Mouse (Mus musculus) hindbrain, embryonic 13.5 days (tissue): ENCODE measurements at regions not wholly inside any gene's neighbourhood (a gene's known extent, or its start where the extent isn't known, plus 50 kb on each side); places are given as distances from the start of the nearest gene placed in this dataset.
"Not testable (repeated sequence)": the region's sequence is repeated elsewhere in the genome, so short reads cannot be mapped to it uniquely, and the experiment has no call there.

ENCODE experiments used
- ATAC-seq: fragments of 200-750 bp; cut with Nextera tagmentation; 2 replicates; pipeline ENCODE4 v1.8.0; 2017; ENCODE audit warnings: moderate TSS enrichment; ENCODE audit not compliant: low FRiP score
- H3K27ac ChIP-seq: fragments of 300-500 bp; sonication (generic); 2 replicates; pipeline ENCODE4 v1.5.1; 2015; ENCODE audit warnings: inconsistent platforms, mild to moderate bottlenecking, moderate library complexity
- H3K27me3 ChIP-seq: fragments of 300-500 bp; sonication (generic); 2 replicates; pipeline ENCODE4 v1.6.1; 2015; ENCODE audit warnings: mild to moderate bottlenecking, inconsistent platforms
- H3K36me3 ChIP-seq: fragments of 300-500 bp; sonication (generic); 2 replicates; pipeline ENCODE4 v1.6.1; 2015; ENCODE audit warnings: mild to moderate bottlenecking, inconsistent platforms
- H3K4me1 ChIP-seq: fragments of 300-500 bp; sonication (generic); replicated peaks from 2 replicates; pipeline ENCODE4 v1.6.1; 2015; ENCODE audit warnings: inconsistent platforms
- H3K4me2 ChIP-seq: fragments of 300-500 bp; sonication (generic); 2 replicates; pipeline ENCODE4 v1.6.1; 2015; ENCODE audit warnings: inconsistent platforms, mild to moderate bottlenecking, moderate library complexity
- H3K4me3 ChIP-seq: fragments of 300-500 bp; sonication (generic); 2 replicates; pipeline ENCODE4 v1.5.1; 2015; ENCODE audit warnings: mild to moderate bottlenecking, inconsistent platforms
- H3K9ac ChIP-seq: fragments of 300-500 bp; sonication (generic); 2 replicates; pipeline ENCODE4 v1.6.1; 2015; ENCODE audit warnings: mild to moderate bottlenecking, inconsistent platforms
- H3K9me3 ChIP-seq: fragments of 300-500 bp; sonication (generic); 2 replicates; pipeline ENCODE4 v1.6.1; 2016; ENCODE audit warnings: inconsistent platforms
- WGBS: fragments of 180-500 bp; shearing (Covaris S2); methylation state at CpG from one replicate; pipeline ENCODE4 v1.1.7; 2015; 5-methylcytosine and 5-hydroxymethylcytosine counted together

DNA sequence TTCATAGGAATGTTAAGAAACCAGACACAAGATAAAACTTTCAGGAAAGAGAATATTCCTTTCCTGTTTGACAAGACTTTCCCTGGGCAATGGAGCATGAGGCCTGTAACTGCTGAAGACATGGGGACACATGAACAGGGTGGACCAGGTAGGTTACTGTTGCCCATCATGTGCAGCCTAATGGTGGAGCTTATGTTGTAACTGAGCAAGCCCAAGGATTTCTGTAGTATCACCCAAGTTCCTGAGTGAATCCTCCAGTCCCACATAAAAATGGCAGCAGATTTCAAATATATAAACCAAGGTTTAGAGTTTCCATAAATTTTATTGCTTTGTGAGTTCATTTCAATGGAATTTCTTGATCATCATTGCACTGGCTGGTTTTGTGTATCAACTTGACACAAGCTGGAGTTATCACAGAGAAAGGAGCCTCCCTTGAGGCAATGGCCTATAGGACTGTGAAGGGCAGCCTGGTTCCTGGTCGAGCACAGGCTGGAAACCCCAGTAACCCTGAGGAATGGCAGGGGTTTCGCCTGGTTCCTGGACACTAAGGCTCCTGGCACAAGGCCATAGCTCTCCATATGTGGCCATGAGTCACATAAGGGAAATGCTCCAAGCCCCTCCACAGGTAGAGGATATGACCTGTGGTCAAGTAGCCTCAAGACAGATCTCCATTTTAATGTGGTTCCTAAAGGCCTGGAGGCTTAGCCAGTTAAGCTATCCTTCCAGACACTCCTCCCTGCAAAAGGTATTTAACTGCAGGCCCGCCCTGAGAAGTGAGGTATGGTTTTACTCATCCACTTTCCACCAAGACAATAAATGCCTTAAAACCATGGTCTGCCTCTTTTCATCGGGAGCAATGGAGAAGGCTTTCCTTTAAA, 92.9 kb upstream of the Pfn2 start:
- H3K4me3 ChIP-seq, result no peak overlapping the region
- 90% methylated on average over 4 of the region's 4 CpGs for WGBS
- no peaks in the 10 kb centered on the region for H3K4me1 ChIP-seq
- no peaks in the 10 kb centered on the region for H3K27me3 ChIP-seq
- no peaks in the 10 kb centered on the region for H3K9me3 ChIP-seq
- ATAC-seq, result no peak
- no peak overlapping the region for H3K9ac ChIP-seq
- no peaks in the 10 kb centered on the region for H3K36me3 ChIP-seq
- no peak overlapping the region for H3K4me2 ChIP-seq
- no peak overlapping the region for H3K27ac ChIP-seq

- 75% methylated on average over 2 of the region's 2 CpGs for WGBS
- no peak overlapping the region for H3K4me3 ChIP-seq
Observed at GRCm38 (mm10) chr3:57944698-57945097, 96.8 kb upstream of the Pfn2 start.

DNA sequence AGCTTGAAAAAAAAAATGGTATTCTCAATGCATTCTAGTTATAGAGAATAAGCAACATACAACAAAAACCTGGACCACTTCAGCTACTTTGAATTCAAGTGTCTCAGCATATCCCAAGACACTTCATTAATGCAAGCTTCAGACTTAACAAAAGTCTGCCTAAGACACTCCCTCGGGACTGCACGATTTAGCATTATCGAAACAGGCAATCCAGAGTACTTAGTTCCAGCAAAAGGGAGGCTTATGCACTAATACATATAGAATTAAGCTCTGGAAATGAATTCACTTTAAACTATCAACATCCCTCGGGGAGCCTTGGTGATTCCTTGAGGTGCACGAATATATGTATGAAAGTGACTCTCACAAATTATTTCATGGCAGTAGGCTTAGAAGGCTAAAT, 97.9 kb upstream of the Pfn2 start:
- H3K4me3 ChIP-seq, result no peak overlapping the region
- no peak for ATAC-seq
- no peaks in the 10 kb centered on the region for H3K36me3 ChIP-seq
- WGBS, result 83% methylated on average over 5 of the region's 5 CpGs
- no peaks in the 10 kb centered on the region for H3K27me3 ChIP-seq
- 0 out of 2 replicates have a peak, but pooled peaks cover under 1% of the 10 kb centered on the region for H3K4me1 ChIP-seq
- no peak overlapping the region for H3K4me2 ChIP-seq
- no peaks in the 10 kb centered on the region for H3K9me3 ChIP-seq
- H3K9ac ChIP-seq, result no peak overlapping the region
- no peak overlapping the region for H3K27ac ChIP-seq

More at GRCm38 (mm10) chr3:57944698-57945097, 96.8 kb upstream of the Pfn2 start:
- Histone ChIP-seq H3K27ac (no peak overlapping the region), H3K9ac (no peak overlapping the region), H3K4me2 (no peak overlapping the region), H3K36me3 (no peaks in the 10 kb centered on the region), H3K27me3 (no peaks in the 10 kb centered on the region), H3K9me3 (no peaks in the 10 kb centered on the region), H3K4me1 (no peaks in the 10 kb centered on the region)
- ATAC-seq, result no peak

DNA sequence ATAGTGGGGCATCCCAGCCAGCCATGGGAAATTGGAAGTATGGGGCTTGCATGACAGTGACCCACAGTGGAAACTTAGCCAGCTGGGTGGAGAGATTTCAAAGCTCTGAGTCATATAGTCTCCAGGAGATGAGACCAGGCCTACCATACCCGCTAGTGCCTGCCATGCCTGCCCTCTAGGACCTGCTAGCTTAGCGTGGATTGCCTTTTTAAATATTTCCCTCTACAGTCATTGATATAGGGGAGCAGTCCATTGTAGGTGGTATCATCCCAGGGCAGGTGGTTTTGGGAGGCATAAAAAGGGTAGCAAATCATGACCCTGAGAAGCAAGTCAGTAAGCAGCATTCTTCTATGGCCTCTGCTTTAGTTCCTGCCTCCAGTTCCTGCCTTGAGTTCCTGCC, 99.5 kb upstream of the Pfn2 start:
- Histone ChIP-seq H3K27ac (no peak overlapping the region), H3K4me2 (no peak overlapping the region), H3K9ac (no peak overlapping the region), H3K27me3 (no peaks in the 10 kb centered on the region), H3K9me3 (no peaks in the 10 kb centered on the region), H3K4me3 (no peak overlapping the region), H3K4me1 (0 out of 2 replicates have a peak, but pooled peaks cover 4% of the 10 kb centered on the region), H3K36me3 (no peaks in the 10 kb centered on the region)
- no peak for ATAC-seq
- 96% methylated on average over 2 of the region's 2 CpGs for WGBS

- 0 out of 2 replicates have a peak, but pooled peaks cover 4% of the 10 kb centered on the region for H3K4me1 ChIP-seq
- H3K36me3 ChIP-seq, result no peaks in the 10 kb centered on the region
- no peak overlapping the region for H3K9ac ChIP-seq
- H3K4me3 ChIP-seq, result no peak overlapping the region
- no peaks in the 10 kb centered on the region for H3K9me3 ChIP-seq
- 96% methylated on average over 1 of the region's 1 CpGs for WGBS
- H3K27ac ChIP-seq, result no peak overlapping the region
- no peak for ATAC-seq
- H3K27me3 ChIP-seq, result no peaks in the 10 kb centered on the region
- no peak overlapping the region for H3K4me2 ChIP-seq
Observed at GRCm38 (mm10) chr3:57948720-57949119, 100.8 kb upstream of the Pfn2 start.

GRCm38 (mm10) chr3:57950431-57951331, 102.8 kb upstream of the Pfn2 start:
- Histone ChIP-seq H3K27ac (no peak overlapping the region), H3K4me3 (no peak overlapping the region), H3K27me3 (no peaks in the 10 kb centered on the region), H3K4me1 (0 out of 2 replicates have a peak, but pooled peaks cover 4% of the 10 kb centered on the region), H3K9ac (no peak overlapping the region), H3K4me2 (no peak overlapping the region), H3K9me3 (no peaks in the 10 kb centered on the region), H3K36me3 (no peaks in the 10 kb centered on the region)
- ATAC-seq, result peak; percentile 43; the same call in 1 of the 2 replicates
- 53% methylated on average over 7 of the region's 7 CpGs for WGBS

DNA sequence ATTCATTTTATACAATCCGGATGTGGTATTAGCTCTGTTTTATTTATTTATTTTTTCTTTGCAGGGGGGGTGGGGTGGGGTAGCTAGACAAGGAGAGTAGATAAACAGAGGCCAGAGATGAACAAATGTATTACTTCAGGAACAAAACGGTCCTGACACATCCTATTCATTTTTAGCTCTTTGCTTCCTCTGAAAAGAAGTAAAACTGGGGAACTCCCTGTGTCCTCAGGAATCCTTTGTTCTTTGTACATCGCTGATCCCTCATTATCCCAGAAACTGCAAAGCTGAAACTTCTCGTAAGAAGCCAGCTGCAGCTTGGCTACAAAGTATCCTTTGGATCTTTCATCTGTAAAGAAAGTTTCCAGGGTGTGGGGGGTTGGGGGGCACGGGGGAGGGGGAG, 103.6 kb upstream of the Pfn2 start:
- Histone ChIP-seq H3K9ac (no peak overlapping the region), H3K36me3 (no peaks in the 10 kb centered on the region), H3K4me2 (no peak overlapping the region), H3K4me1 (0 out of 2 replicates have a peak, but pooled peaks cover 4% of the 10 kb centered on the region), H3K27me3 (no peaks in the 10 kb centered on the region), H3K4me3 (no peak overlapping the region), H3K27ac (no peak overlapping the region), H3K9me3 (no peaks in the 10 kb centered on the region)
- ATAC-seq, result no peak
- 17% methylated on average over 5 of the region's 5 CpGs for WGBS

- 88% methylated on average over 4 of the region's 4 CpGs for WGBS
- Histone ChIP-seq H3K9me3 (peaks cover 4% of the 10 kb centered on the region), H3K27ac (no peak overlapping the region), H3K4me3 (no peak overlapping the region), H3K4me1 (no peaks in the 10 kb centered on the region), H3K36me3 (no peaks in the 10 kb centered on the region), H3K4me2 (no peak overlapping the region), H3K27me3 (no peaks in the 10 kb centered on the region), H3K9ac (no peak overlapping the region)
- ATAC-seq, result no peak
Observed at GRCm38 (mm10) chr3:57957352-57957751, 109.5 kb upstream of the Pfn2 start.

DNA sequence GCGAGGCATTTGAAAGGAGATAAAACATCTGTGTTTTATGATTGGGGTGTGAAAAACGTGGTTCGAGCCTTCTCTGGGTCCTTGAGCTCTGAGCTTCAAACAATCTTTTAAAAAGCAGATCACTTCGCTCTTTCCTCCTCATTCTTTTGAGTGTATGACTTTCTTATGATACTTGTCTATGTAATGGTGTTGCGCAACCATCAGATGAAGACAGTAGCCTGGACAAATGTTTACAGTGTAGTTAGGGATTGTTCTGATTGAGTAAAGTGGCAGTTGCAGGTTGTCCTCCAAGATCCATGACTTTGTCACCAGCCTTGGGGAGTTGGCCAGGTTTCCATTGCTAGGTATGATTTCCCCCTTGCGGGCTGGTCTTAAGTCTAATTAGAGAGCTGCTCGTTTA, 116.1 kb upstream of the Pfn2 start:
- 91% methylated on average over 7 of the region's 7 CpGs for WGBS
- H3K4me2 ChIP-seq, result no peak overlapping the region
- H3K27ac ChIP-seq, result no peak overlapping the region
- no peak overlapping the region for H3K4me3 ChIP-seq
- no peaks in the 10 kb centered on the region for H3K36me3 ChIP-seq
- H3K9ac ChIP-seq, result no peak overlapping the region
- H3K4me1 ChIP-seq, result no peaks in the 10 kb centered on the region
- peaks cover 4% of the 10 kb centered on the region for H3K9me3 ChIP-seq
- ATAC-seq, result no peak
- H3K27me3 ChIP-seq, result no peaks in the 10 kb centered on the region

GRCm38 (mm10) chr3:57970614-57971013, 122.7 kb upstream of the Pfn2 start:
- not testable (repeated sequence) for H3K36me3 ChIP-seq, H3K9ac ChIP-seq, H3K9me3 ChIP-seq, H3K27ac ChIP-seq, H3K27me3 ChIP-seq, H3K4me3 ChIP-seq, H3K4me2 ChIP-seq, ATAC-seq
- peaks cover 11% of the 10 kb centered on the region; the same call in 1 of the 2 replicates for H3K4me1 ChIP-seq
- 86% methylated on average over 2 of the region's 2 CpGs for WGBS

GRCm38 (mm10) chr3:57972469-57973245, 124.8 kb upstream of the Pfn2 start:
- ATAC-seq, result peak; percentile 88
- H3K27ac ChIP-seq, result no peak overlapping the region; the same call in 1 of the 2 replicates

GRCm38 (mm10) chr3:57973546-57973945, 125.7 kb upstream of the Pfn2 start:
- Histone ChIP-seq H3K9ac (no peak overlapping the region), H3K9me3 (no peaks in the 10 kb centered on the region), H3K4me1 (peaks cover 11% of the 10 kb centered on the region; the same call in 1 of the 2 replicates), H3K4me3 (no peak overlapping the region), H3K36me3 (no peaks in the 10 kb centered on the region), H3K27me3 (no peaks in the 10 kb centered on the region), H3K4me2 (no peak overlapping the region), H3K27ac (no peak overlapping the region)
- no peak for ATAC-seq
- WGBS, result 75% methylated on average over 3 of the region's 3 CpGs

More at GRCm38 (mm10) chr3:57972469-57973245, 124.8 kb upstream of the Pfn2 start:
- Histone ChIP-seq H3K4me1 (peaks cover 11% of the 10 kb centered on the region; the same call in 1 of the 2 replicates), H3K9me3 (no peaks in the 10 kb centered on the region), H3K9ac (no peak overlapping the region), H3K36me3 (no peaks in the 10 kb centered on the region), H3K4me3 (no peak overlapping the region), H3K4me2 (no peak overlapping the region), H3K27me3 (no peaks in the 10 kb centered on the region)
- 22% methylated on average over 6 of the region's 6 CpGs for WGBS
